ENCODE assay signal across 16 mouse cellular contexts in genomic region chr1:74049430-74049829, GRCm38 (mm10).
DNase-seq lines count a peak whose midpoint lies in the region; ATAC-seq and TF ChIP-seq lines count a peak whose summit lies in the region.
"Had no signal": no experiment of that assay in that cellular context is flagged by ENCODE, and none has a peak within 500 bp of the region (broad histone marks: within the 10 kb centered on the region; RNA-seq: fewer than 3 reads in every experiment).

No protein-coding gene starts in this region.

- no peaks in the 10 kb centered on the region for H3K9me3 ChIP-seq in heart, embryonic 15.5 days (replicated peaks)
- no peaks in the 10 kb centered on the region for H3K9me3 ChIP-seq in lung, embryonic 15.5 days
- no peaks in the 10 kb centered on the region for H3K9me3 ChIP-seq in forebrain, embryonic 11.5 days (ENCODE audit: control insufficient read depth, low read length)
- H3K9me3 ChIP-seq: neural tube, embryonic 15.5 days had no signal

- H3K4me1 ChIP-seq in embryonic fibroblast, embryonic 13.5 days (ENCODE audit: control insufficient read depth, insufficient read depth, low read length): peaks cover 29% of the 10 kb centered on the region
- peaks cover 85% of the 10 kb centered on the region for H3K4me1 ChIP-seq in heart, embryonic 15.5 days (replicated peaks)
- peaks cover 77% of the 10 kb centered on the region for H3K4me1 ChIP-seq in lung, embryonic 15.5 days
- H3K4me1 ChIP-seq in forebrain, embryonic 11.5 days (replicated peaks; ENCODE audit: control insufficient read depth, insufficient read depth, low read length): no peaks in the 10 kb centered on the region

- no peak for TF ChIP-seq CTCF in embryonic fibroblast, embryonic 13.5 days (IDR thresholded peaks at IDR 0.05; ENCODE audit: borderline replicate concordance, insufficient read depth, low read length)

- H3K4me2 ChIP-seq in heart, embryonic 15.5 days: peak overlapping the region; percentile 33
- H3K4me2 ChIP-seq in lung, embryonic 15.5 days: no peak overlapping the region
- no peak overlapping the region for H3K4me2 ChIP-seq in forebrain, embryonic 11.5 days (ENCODE audit: low read depth, low read length, severe bottlenecking)
- H3K4me2 ChIP-seq: neural tube, embryonic 15.5 days had no signal

- H3K9ac ChIP-seq in heart, embryonic 15.5 days: no peak overlapping the region
- H3K9ac ChIP-seq in lung, embryonic 15.5 days: no peak overlapping the region
- no peak overlapping the region for H3K9ac ChIP-seq in forebrain, embryonic 11.5 days (ENCODE audit: low read length)
- H3K9ac ChIP-seq: forebrain, postnatal 0 days; neural tube, embryonic 15.5 days had no signal

- peak; percentile 71 for ATAC-seq in heart, embryonic 15.5 days (replicated peaks; ENCODE audit: insufficient number of reproducible peaks, insufficient read depth, low FRiP score, low read depth)
- ATAC-seq in lung, embryonic 15.5 days (ENCODE audit: borderline replicate concordance, extremely low read depth, low FRiP score, low TSS enrichment): no peak
- ATAC-seq in forebrain, embryonic 11.5 days (replicated peaks; ENCODE audit: low FRiP score): no peak
- ATAC-seq: forebrain, postnatal 0 days; hindbrain, postnatal 0 days had no signal

- DNase-seq in adrenal gland, postnatal 14 days: peak; percentile 45
- no peak for DNase-seq in adrenal gland, adult (ENCODE audit: inconsistent age in 2 of 2, low spot score in 1 of 2)
- no peak for DNase-seq in spleen, postnatal 14 days (ENCODE audit: low spot score in 2 of 2)
- DNase-seq in forebrain, embryonic 11.5 days (ENCODE audit: low spot score): no peak
- DNase-seq in ovary, postnatal 10 days (ENCODE audit: low spot score): no peak
- DNase-seq: adrenal gland, postnatal 36 days; cerebellum, postnatal 25 days; forebrain, postnatal 0 days; gastrocnemius, postnatal 36 days; right cerebral cortex, adult 18-20 months had no signal

- 31% methylated on average over 17 of the region's 17 CpGs for WGBS in heart, embryonic 15.5 days
- 44% methylated on average over 17 of the region's 17 CpGs for WGBS in lung, embryonic 15.5 days
- WGBS in forebrain, embryonic 11.5 days: 88% methylated on average over 17 of the region's 17 CpGs

- H3K27ac ChIP-seq in embryonic fibroblast, embryonic 13.5 days (ENCODE audit: insufficient read depth, low read length): 0 out of 2 replicates have a peak overlapping the region, but pooled peaks have one; percentile 34
- peak overlapping the region; percentile 89 for H3K27ac ChIP-seq in heart, embryonic 15.5 days
- peak overlapping the region; percentile 29; the same call in 1 of the 2 replicates for H3K27ac ChIP-seq in lung, embryonic 15.5 days
- no peak overlapping the region for H3K27ac ChIP-seq in forebrain, embryonic 11.5 days (ENCODE audit: low read depth, low read length)
- H3K27ac ChIP-seq: hindbrain, postnatal 0 days; layer of hippocampus, adult 2 months; neural tube, embryonic 15.5 days had no signal

- H3K36me3 ChIP-seq in heart, embryonic 15.5 days: no peaks in the 10 kb centered on the region
- no peaks in the 10 kb centered on the region for H3K36me3 ChIP-seq in lung, embryonic 15.5 days
- no peaks in the 10 kb centered on the region for H3K36me3 ChIP-seq in forebrain, embryonic 11.5 days (ENCODE audit: control insufficient read depth, insufficient read depth, low read length)
- H3K36me3 ChIP-seq: neural tube, embryonic 15.5 days had no signal

- no peaks in the 10 kb centered on the region for H3K27me3 ChIP-seq in heart, embryonic 15.5 days
- no peaks in the 10 kb centered on the region for H3K27me3 ChIP-seq in lung, embryonic 15.5 days
- H3K27me3 ChIP-seq in forebrain, embryonic 11.5 days (ENCODE audit: control insufficient read depth, insufficient read depth, low read length): no peaks in the 10 kb centered on the region
- H3K27me3 ChIP-seq: neural tube, embryonic 15.5 days had no signal

- TF ChIP-seq POLR2A in embryonic fibroblast, embryonic 13.5 days (IDR thresholded peaks at IDR 0.05; ENCODE audit: low read depth, low read length): no peak

- no peak overlapping the region for H3K4me3 ChIP-seq in embryonic fibroblast, embryonic 13.5 days (ENCODE audit: insufficient read depth, low read length)
- H3K4me3 ChIP-seq in heart, embryonic 15.5 days: no peak overlapping the region
- H3K4me3 ChIP-seq in lung, embryonic 15.5 days: no peak overlapping the region
- H3K4me3 ChIP-seq in forebrain, embryonic 11.5 days (ENCODE audit: low read depth, low read length): no peak overlapping the region
- H3K4me3 ChIP-seq: layer of hippocampus, adult 2 months; neural tube, embryonic 15.5 days had no signal
